Mouse (Mus musculus): ENCODE results near the gene Adra1b. TPM values are rescaled to one million over a fixed set of nuclear protein-coding genes. Genes with fewer than 3 reads are reported as not detected.

Adra1b gene
- polyA plus RNA-seq, 1 experiment from 2014 or later, result 8.8 TPM

DNA sequence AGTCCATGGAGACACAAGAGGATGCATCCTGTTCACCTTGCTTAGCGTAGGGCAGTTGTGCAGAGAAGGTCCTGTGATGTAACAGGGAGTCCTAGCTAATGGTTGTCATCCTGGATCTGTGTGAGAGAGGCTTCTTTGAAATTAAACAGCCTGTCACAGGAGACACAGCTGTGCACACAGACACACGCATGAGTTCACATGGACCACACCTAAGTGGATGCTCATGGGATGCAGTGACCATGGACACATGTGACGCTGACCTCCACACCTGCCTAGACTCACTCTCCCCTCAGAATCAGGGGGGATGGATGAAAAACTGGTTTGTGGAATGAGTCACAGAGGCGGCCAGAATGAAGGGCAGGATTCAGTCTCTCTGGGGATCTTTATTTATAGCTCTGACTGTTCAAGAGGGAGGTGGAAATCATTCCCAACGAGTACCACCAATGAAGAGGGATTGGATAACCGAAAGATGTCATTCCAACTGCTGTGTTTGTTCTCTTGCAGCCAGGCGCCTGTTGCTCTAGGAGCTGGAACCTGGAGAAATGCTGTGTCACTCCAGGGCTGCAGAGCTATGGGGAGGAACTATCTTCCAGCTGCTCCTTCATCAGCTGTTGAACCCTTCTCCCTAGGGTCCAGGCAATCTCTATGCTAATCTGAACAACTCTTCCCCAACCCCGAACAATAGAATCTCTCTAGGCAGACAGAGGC, 11.6 kb downstream of the Adra1b start:
- Histone ChIP-seq H3K4me3 (no peak overlapping the region), H3K9me3 (no peaks in the 10 kb centered on the region), H3K9ac (no peak overlapping the region), H3K27me3 (replicated peaks) (no peaks in the 10 kb centered on the region), H3K36me3 (replicated peaks) (no peaks in the 10 kb centered on the region), H3K4me1 (no peaks in the 10 kb centered on the region), H3K27ac (no peak overlapping the region), H3K4me2 (no peak overlapping the region)
- 74% methylated on average over 8 of the region's 8 CpGs for WGBS
- ATAC-seq (replicated peaks), result no peak

DNA sequence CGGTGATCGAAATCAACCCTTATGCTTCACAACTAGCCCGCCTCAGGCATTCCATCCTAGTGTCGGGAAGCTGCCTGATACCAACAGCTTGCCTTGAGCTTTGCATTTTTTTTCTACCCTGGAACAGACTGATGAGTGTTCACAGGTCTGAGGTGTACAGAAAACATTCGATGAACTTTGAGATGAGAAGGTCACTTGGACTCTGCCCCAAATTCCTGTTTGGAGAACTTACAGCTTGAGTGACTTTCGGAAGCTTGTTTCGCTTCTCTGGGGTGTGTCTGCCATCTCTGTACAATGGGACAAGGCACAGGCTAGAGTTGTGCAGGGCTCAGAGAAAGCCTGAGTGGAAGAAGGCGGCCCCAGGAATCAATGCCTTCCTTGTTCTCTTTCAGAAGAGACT, 12.3 kb downstream of the Adra1b start:
- no peak overlapping the region for H3K27ac ChIP-seq
- no peak overlapping the region for H3K4me3 ChIP-seq
- H3K36me3 ChIP-seq (replicated peaks), result no peaks in the 10 kb centered on the region
- no peak overlapping the region for H3K9ac ChIP-seq
- ATAC-seq (replicated peaks), result no peak
- 86% methylated on average over 8 of the region's 8 CpGs for WGBS
- H3K4me2 ChIP-seq, result no peak overlapping the region
- no peaks in the 10 kb centered on the region for H3K9me3 ChIP-seq
- H3K27me3 ChIP-seq (replicated peaks), result no peaks in the 10 kb centered on the region
- H3K4me1 ChIP-seq, result no peaks in the 10 kb centered on the region

DNA sequence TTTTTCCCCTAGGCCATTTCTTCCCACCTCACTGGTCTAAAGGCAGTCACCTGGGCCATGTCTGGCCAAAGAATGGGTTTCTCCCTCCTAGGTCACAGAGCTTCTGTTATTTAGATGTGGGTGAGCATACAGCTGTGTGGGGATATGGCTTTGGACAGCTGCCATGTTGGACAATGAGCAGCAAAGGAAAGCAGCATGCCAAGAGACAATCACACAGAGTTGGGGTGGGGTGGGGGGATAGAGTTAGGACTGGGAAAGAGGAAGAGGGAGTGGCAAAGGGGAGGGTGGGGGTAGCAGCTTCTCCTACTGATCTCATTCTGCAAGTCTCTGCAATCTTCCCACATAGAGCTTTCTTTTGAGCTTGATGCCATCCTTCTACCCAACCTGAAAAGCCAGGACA, 13.4 kb downstream of the Adra1b start:
- no peak for ATAC-seq (replicated peaks)
- no peaks in the 10 kb centered on the region for H3K4me1 ChIP-seq

DNA sequence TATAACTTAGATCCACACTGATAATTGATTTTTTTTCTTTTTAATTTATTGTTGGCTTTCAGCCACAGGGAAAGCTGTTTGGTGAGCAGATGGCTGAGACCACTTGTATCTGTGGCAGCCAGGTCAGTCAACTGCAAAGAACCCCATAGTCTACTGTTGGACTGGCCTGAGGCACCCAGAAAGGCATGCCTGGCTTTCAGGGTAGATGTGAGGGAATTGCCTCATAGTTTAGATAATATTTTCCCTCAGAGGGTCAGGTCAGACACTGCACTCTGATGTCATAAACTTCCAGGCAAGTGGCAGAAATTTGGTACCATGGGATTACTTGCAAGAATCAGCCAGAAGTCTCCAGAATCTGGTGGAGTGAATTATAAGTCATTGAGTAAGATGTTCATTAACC, 16.5 kb downstream of the Adra1b start:
- Histone ChIP-seq H3K4me1 (no peaks in the 10 kb centered on the region), H3K27ac (no peak overlapping the region), H3K27me3 (replicated peaks) (no peaks in the 10 kb centered on the region), H3K36me3 (replicated peaks) (no peaks in the 10 kb centered on the region), H3K4me2 (no peak overlapping the region), H3K9ac (no peak overlapping the region), H3K4me3 (no peak overlapping the region), H3K9me3 (no peaks in the 10 kb centered on the region)
- ATAC-seq (replicated peaks), result no peak

More for the DNA sequence above, 13.4 kb downstream of the Adra1b start:
- Histone ChIP-seq H3K4me2 (no peak overlapping the region), H3K27me3 (replicated peaks) (no peaks in the 10 kb centered on the region), H3K27ac (no peak overlapping the region), H3K9ac (no peak overlapping the region), H3K9me3 (no peaks in the 10 kb centered on the region), H3K36me3 (replicated peaks) (no peaks in the 10 kb centered on the region), H3K4me3 (no peak overlapping the region)

DNA sequence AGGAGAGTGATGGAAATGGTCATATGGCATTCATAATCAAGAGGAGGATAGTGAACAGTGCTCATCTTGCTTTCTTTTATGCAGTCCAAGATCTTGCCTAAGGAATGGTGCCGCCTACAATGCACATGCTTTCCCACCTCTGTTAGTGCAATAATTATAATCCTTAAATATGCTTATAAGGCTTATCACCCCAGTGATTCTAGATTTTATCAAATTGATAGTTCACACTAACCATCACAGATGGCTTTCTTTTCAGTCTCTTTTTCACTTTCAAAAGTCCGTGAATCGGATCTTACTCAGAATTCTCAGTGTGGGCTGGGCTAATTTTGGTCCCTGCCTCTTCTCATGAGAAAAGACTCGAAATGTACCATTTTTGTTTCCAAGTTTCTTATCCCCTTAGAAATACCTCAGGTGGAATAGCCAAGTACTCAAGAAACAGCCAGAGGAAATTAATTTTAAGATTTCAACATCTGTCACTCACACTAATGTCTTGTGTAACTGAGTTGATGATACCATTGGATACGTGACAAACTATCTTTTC, 17.3 kb downstream of the Adra1b start:
- Histone ChIP-seq H3K27ac (no peak overlapping the region), H3K4me3 (no peak overlapping the region), H3K9ac (no peak overlapping the region), H3K36me3 (replicated peaks) (no peaks in the 10 kb centered on the region), H3K4me1 (no peaks in the 10 kb centered on the region), H3K9me3 (no peaks in the 10 kb centered on the region), H3K27me3 (replicated peaks) (no peaks in the 10 kb centered on the region), H3K4me2 (no peak overlapping the region)
- ATAC-seq (replicated peaks), result no peak
- 92% methylated on average over 5 of the region's 5 CpGs for WGBS

DNA sequence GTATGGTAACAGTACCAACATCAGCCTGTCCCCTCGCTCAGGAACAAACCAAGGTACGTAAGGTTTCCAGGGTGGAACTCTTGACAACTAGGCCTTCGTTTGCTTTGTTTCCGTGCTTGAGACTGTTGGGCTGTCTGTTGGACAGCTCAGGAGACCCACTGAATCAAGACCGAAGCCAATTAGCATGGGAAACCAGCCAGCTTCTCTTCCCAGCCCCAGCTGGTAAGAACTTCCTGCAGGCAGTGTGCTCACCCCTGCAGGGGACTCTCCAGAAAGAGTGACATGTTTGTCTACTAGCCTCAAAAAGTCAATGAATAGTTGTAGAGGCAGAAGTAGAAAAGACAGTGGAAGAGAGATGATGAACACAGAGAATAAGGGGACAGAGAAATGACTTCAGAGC, 23.8 kb downstream of the Adra1b start:
- H3K9me3 ChIP-seq, result no peaks in the 10 kb centered on the region
- H3K4me3 ChIP-seq, result no peak overlapping the region
- 84% methylated on average over 5 of the region's 5 CpGs for WGBS
- no peaks in the 10 kb centered on the region for H3K27me3 ChIP-seq (replicated peaks)
- no peak for ATAC-seq (replicated peaks)
- H3K36me3 ChIP-seq (replicated peaks), result no peaks in the 10 kb centered on the region
- no peak overlapping the region for H3K4me2 ChIP-seq
- H3K4me1 ChIP-seq, result no peaks in the 10 kb centered on the region
- no peak overlapping the region for H3K9ac ChIP-seq
- H3K27ac ChIP-seq, result no peak overlapping the region

DNA sequence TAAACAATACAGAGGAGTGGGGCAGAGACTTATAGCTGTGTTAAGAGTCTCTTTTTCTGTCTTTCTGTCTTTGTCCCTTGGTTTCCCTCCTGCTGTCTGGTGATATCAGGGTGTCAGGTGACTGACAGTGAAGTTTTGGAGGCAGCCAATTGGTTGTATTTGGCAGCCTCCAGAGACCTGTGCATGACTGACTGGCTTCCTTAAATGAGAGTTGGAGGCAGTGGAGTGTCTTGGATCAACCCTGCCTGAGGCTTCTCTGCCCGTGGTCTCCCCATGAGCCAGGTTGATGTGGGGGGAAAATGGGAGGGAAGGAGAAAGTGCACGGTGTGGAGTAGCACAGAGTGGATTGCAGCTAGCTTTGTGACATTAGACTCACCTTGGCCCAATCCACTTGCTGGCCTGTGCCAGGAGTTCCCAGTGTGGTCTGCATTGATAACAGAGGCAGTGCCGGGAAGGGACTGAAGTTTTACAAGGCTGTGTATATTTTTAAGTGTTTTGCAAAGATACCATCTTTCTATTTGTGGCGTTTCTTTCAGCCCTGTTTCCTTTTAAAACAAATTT, 33.2 kb downstream of the Adra1b start:
- Histone ChIP-seq H3K9ac (no peak overlapping the region), H3K9me3 (no peaks in the 10 kb centered on the region), H3K4me3 (no peak overlapping the region), H3K4me2 (no peak overlapping the region), H3K36me3 (replicated peaks) (no peaks in the 10 kb centered on the region), H3K27me3 (replicated peaks) (no peaks in the 10 kb centered on the region), H3K27ac (no peak overlapping the region), H3K4me1 (no peaks in the 10 kb centered on the region)
- 73% methylated on average over 4 of the region's 4 CpGs for WGBS
- no peak for ATAC-seq (replicated peaks)

DNA sequence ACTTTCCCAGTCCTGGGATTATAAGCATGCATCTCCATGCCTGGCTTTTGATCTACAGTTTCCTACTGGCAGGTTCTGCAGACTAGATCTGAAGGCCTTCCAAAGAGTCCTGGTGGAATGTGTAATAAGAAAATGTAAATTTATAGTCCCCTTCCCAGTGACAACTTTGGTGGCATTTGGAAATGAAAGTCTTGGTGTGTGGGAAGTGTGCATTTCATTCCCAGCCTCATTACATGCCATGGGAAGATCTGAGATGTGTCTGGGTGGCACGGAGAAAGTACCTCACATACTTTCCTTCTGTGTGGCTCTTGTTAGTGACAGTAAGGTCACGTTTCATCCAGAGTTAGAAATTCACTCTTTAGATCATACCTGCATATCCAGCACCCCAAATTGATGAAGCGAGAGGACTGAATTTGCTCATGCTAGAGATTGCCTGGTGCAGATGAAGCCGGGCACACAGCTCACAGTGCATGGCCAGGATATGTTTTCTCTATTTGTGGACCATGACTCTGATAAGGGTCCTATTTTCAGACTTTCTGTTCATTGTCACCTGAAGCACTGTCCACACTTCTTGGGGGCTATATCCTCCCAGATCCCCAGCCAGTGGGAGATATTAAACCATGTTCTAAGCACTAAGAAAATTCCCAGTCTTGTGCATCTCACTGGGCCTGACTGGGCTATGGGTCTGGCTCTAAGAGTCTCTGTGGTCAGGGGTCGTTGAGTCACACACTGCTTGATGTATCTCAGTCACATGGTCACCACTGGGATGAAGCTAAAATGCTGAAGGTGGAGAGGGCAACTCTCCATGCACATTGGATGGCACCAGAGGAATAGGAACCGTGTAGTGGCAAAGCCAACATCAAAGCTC, 35.5 kb downstream of the Adra1b start:
- no peak overlapping the region for H3K27ac ChIP-seq
- no peak overlapping the region for H3K4me2 ChIP-seq
- H3K27me3 ChIP-seq (replicated peaks), result no peaks in the 10 kb centered on the region
- no peaks in the 10 kb centered on the region for H3K9me3 ChIP-seq
- H3K4me3 ChIP-seq, result no peak overlapping the region
- no peak overlapping the region for H3K9ac ChIP-seq
- ATAC-seq (replicated peaks), result no peak
- 86% methylated on average over 6 of the region's 6 CpGs for WGBS
- no peaks in the 10 kb centered on the region for H3K36me3 ChIP-seq (replicated peaks)
- H3K4me1 ChIP-seq, result no peaks in the 10 kb centered on the region

DNA sequence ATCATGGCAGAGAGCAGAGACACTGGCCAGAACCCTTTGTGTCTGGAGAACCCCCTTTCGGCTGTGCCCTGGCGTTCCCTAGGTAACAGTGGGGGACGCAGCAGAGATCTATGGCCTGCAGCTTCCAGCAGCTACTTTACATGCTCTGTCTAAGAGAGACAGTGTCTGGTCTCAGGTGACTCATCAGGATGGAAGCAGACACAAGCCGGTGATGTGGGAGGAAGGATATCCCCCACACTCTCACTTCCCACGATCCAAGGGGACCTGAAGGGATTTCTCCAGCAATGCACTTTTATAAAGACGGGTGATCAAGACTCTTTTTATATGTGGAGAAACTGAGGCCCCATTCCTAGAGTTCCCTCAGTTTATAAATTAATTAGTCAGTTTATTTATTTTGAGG, 48.0 kb downstream of the Adra1b start:
- H3K9me3 ChIP-seq, result no peaks in the 10 kb centered on the region
- no peak overlapping the region for H3K4me3 ChIP-seq
- no peak overlapping the region for H3K4me2 ChIP-seq
- H3K27me3 ChIP-seq (replicated peaks), result no peaks in the 10 kb centered on the region
- H3K4me1 ChIP-seq, result no peaks in the 10 kb centered on the region
- no peak overlapping the region for H3K27ac ChIP-seq
- no peaks in the 10 kb centered on the region for H3K36me3 ChIP-seq (replicated peaks)
- 71% methylated on average over 6 of the region's 6 CpGs for WGBS
- H3K9ac ChIP-seq, result no peak overlapping the region
- no peak for ATAC-seq (replicated peaks)

DNA sequence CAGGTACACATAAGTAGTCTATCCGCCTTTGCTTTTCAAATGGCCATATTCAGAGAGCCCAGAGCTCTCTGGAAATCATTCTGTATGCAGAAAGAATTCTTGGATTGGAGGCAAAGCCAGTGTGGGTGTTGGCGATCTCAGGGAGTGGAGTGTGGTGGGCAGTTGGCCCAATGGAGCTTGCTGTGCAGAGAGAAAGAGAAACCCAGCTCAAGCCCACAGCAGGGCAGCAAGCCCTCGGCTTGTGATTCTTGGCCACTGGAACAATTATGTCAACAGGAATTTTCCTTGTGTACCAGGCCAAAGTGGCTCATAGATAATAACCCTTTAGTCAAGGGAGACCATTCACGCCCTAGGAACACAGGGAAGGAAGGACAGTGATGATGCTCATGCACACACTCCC, 53.0 kb downstream of the Adra1b start:
- H3K4me1 ChIP-seq, result no peaks in the 10 kb centered on the region
- H3K27me3 ChIP-seq (replicated peaks), result no peaks in the 10 kb centered on the region
- WGBS, result 87% methylated on average over 4 of the region's 4 CpGs
- no peaks in the 10 kb centered on the region for H3K9me3 ChIP-seq
- no peak overlapping the region for H3K4me3 ChIP-seq
- no peak overlapping the region for H3K4me2 ChIP-seq
- H3K36me3 ChIP-seq (replicated peaks), result no peaks in the 10 kb centered on the region
- H3K27ac ChIP-seq, result no peak overlapping the region
- no peak for ATAC-seq (replicated peaks)
- no peak overlapping the region for H3K9ac ChIP-seq

DNA sequence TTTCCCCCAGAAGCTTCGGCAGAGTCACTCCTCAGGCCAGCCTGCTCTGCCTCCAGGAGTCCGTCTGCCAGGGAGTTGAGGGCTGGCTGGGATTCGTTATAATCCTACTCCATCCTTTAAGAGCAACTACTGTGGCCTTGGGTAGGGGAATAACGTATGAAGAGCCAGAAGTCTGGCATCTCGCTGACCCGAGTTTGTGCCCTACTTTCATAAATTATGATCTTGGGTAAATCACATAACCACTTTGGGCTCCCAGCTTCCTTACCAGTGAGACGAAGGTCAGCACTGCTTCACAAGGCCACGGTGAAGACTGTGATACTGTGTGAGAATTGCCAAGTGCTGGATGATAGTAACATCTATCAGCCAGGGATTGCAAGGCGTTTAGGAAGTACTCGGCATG, 59.4 kb downstream of the Adra1b start:
- Histone ChIP-seq H3K4me3 (no peak overlapping the region), H3K27me3 (replicated peaks) (no peaks in the 10 kb centered on the region), H3K4me2 (no peak overlapping the region), H3K36me3 (replicated peaks) (no peaks in the 10 kb centered on the region), H3K9ac (no peak overlapping the region), H3K27ac (no peak overlapping the region), H3K9me3 (no peaks in the 10 kb centered on the region), H3K4me1 (peaks cover under 1% of the 10 kb centered on the region; the same call in 1 of the 2 replicates)
- ATAC-seq (replicated peaks), result no peak
- WGBS, result 69% methylated on average over 10 of the region's 10 CpGs

DNA sequence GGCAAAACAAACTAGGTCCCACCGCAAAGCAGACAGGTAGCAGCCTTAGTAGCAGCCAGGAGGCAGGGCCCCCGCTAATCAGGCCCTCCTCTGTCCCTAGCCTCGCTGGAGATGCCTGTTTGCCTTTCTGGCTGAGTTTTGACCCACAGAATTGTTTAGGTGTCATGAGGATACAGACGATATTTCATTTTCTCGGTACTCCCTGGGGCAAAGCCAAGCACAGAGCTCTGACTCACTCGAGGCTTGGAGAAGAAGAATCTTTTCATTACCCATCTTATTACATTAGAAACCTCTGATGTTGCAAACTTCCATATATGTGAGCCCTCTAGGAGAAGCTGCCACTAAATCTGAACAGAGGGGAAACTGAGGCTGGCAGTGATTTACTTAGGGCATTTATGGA, 60.5 kb downstream of the Adra1b start:
- no peak overlapping the region for H3K4me2 ChIP-seq
- no peak overlapping the region for H3K9ac ChIP-seq
- H3K36me3 ChIP-seq (replicated peaks), result no peaks in the 10 kb centered on the region
- ATAC-seq (replicated peaks), result no peak
- WGBS, result 69% methylated on average over 6 of the region's 6 CpGs
- H3K27me3 ChIP-seq (replicated peaks), result 0 out of 2 replicates have a peak, but pooled peaks cover 3% of the 10 kb centered on the region
- H3K9me3 ChIP-seq, result no peaks in the 10 kb centered on the region
- peaks cover 2% of the 10 kb centered on the region; the same call in 1 of the 2 replicates for H3K4me1 ChIP-seq
- no peak overlapping the region for H3K27ac ChIP-seq
- no peak overlapping the region for H3K4me3 ChIP-seq

Data from midbrain, embryonic 15.5 days (tissue).